Mouse (Mus musculus) adrenal gland, adult 2 months (tissue): Measurements from ENCODE around the gene Usp45. TPM values are rescaled to one million over a fixed set of nuclear protein-coding genes. Genes with fewer than 3 reads are reported as not detected.
A peak's percentile ranks its signal among the peaks of the same experiment; 100 is the strongest.
"Not testable (repeated sequence)": the region's sequence is repeated elsewhere in the genome, so short reads cannot be mapped to it uniquely, and the experiment has no call there.

Experiments used
- DNase-seq: peaks from one replicate; pipeline ENCODE4 v3.0.0; 2021
- long read RNA-seq: library from polyadenylated mRNA; stranded (forward); transcript quantifications from one replicate; pipeline ENCODE4 v2.0.0, GENCODE M21; 2021
- polyA plus RNA-seq: library from polyadenylated mRNA; depleted of rRNA; stranded (reverse); fragments of >200 nt; gene quantifications from 2 replicates; pipeline ENCODE4 v1.2.3, GENCODE M21; 2012; rRNA removed
- total RNA-seq, 2 experiments: library from RNA; stranded (reverse); gene quantifications; 2 replicates each; pipeline ENCODE4 v1.2.3; 2021

Gene Usp45
- total RNA-seq = 10 to 100 TPM; 17.0 to 21.0 TPM
- 2.4 and 2.9 TPM in 2 replicates for polyA plus RNA-seq
- long read RNA-seq, partial matches to known transcripts = 2 of 4 reads
- long read RNA-seq, other reads (novel, unspliced or antisense) = 2 of 4 reads

- DNase-seq = peak; percentile 86
Measured at GRCm38 (mm10) chr4:21766863-21767304, at the start of gene Usp45, which contains the start of gene Tstd3. TSS of gene Usp45 (plus strand) at chr4:21767156. TSS of gene Tstd3 (minus strand) at chr4:21767212.

GRCm38 (mm10) chr4:21722752-21723334, 44.1 kb upstream of the Usp45 start:
- DNase-seq = no peak

- DNase-seq = peak; percentile 38
Measured at GRCm38 (mm10) chr4:21726912-21727614, 39.9 kb upstream of the Usp45 start.

- peak; percentile 96 for DNase-seq
Measured at GRCm38 (mm10) chr4:21727615-21728165, 39.3 kb upstream of the Usp45 start, which contains the start of gene Ccnc. TSS of gene Ccnc (plus strand) at chr4:21727701.

- peak; percentile 15 for DNase-seq
Measured at GRCm38 (mm10) chr4:21739169-21739568, 27.8 kb upstream of the Usp45 start.

GRCm38 (mm10) chr4:21744142-21744541, 22.8 kb upstream of the Usp45 start:
- not testable (repeated sequence) for DNase-seq

GRCm38 (mm10) chr4:21745723-21746122, 21.2 kb upstream of the Usp45 start:
- DNase-seq = no peak

GRCm38 (mm10) chr4:21755123-21755789, 11.7 kb upstream of the Usp45 start:
- no peak for DNase-seq

GRCm38 (mm10) chr4:21758860-21759259, 8.1 kb upstream of the Usp45 start:
- DNase-seq = no peak

- DNase-seq = no peak
Measured at GRCm38 (mm10) chr4:21761416-21762160, 5.4 kb upstream of the Usp45 start.

GRCm38 (mm10) chr4:21763827-21764226, 3.1 kb upstream of the Usp45 start:
- DNase-seq = no peak

- DNase-seq = peak; percentile 2
Measured at GRCm38 (mm10) chr4:21766171-21766862, 639 bp upstream of the Usp45 start.

GRCm38 (mm10) chr4:21771064-21771463, 4.1 kb downstream of the Usp45 start:
- no peak for DNase-seq

- no peak for DNase-seq
Measured at GRCm38 (mm10) chr4:21772306-21772705, 5.3 kb downstream of the Usp45 start.

GRCm38 (mm10) chr4:21776091-21776945, 9.4 kb downstream of the Usp45 start:
- DNase-seq = peak; percentile 96

- no peak for DNase-seq
Measured at GRCm38 (mm10) chr4:21776946-21777265, 9.9 kb downstream of the Usp45 start.

- DNase-seq = no peak
Measured at GRCm38 (mm10) chr4:21780816-21781726, 14.1 kb downstream of the Usp45 start.

- no peak for DNase-seq
Measured at GRCm38 (mm10) chr4:21786268-21786667, 19.3 kb downstream of the Usp45 start.

GRCm38 (mm10) chr4:21788903-21789302, 21.9 kb downstream of the Usp45 start:
- DNase-seq = no peak
